Mouse (Mus musculus) ovary, postnatal 14 days (tissue): ENCODE data around the gene Gm42420.

ENCODE experiments used
- DNase-seq: peaks from one replicate; pipeline ENCODE4 v3.0.0; 2022; ENCODE audit warnings: low spot score

Gene Gm42420

DNA sequence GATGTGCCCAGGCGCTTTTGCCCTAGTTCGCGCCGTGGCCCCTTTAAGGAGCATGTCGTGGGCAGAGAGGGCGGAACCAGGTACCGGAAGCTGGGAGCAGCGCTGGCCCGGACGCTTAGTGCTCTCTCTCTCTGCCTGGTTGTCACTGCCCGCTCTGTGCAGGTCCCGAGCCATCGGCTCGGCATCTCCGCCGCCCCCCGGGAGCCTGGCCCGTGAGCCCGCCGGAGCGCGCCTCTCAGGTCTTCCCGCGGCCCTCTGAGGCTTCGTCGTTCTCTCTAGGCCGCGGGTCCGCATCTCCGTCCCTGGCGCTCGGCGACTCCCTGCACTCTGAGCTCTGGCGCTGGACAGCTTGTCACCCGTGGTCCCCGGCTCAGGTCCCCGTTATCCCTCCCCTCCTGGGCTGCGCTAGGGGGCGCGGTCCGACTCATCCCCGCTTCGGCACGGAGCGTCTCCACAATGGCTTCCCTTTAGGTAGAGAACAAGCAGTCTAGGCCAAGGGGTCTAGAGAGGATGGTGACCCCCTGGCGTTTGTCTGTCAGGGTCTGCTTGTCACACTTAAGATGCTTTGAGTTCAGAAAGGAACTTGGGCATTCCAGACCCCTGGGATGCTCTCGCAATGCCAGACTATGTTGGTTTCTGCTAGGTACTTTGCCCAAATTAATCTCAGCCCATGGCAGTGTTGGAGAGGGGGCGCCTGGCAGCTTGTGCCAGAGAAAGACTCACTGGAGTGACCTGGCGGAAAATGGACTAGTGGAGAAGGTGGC is 11.6 kb upstream of the Gm42420 start, which contains the start of gene Adck2:
Adck2 (plus strand) TSS at position 83 of the 764 bp plus-strand sequence.
- peak; percentile 47 for DNase-seq

DNA sequence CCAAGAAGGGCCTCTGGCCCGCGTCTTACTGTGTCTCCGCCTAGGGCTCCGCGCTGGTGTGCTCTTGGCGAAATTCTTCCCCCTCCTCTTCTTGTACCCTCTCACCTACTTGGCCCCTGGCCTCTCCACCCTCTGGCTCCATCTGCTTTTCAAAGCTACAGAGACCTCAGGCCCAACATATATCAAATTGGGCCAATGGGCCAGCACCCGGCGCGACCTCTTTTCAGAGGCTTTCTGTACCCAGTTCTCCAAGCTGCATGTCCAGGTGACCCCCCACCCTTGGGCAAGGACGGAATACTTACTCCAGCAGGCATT is 11.0 kb upstream of the Gm42420 start:
- no peak for DNase-seq

DNA sequence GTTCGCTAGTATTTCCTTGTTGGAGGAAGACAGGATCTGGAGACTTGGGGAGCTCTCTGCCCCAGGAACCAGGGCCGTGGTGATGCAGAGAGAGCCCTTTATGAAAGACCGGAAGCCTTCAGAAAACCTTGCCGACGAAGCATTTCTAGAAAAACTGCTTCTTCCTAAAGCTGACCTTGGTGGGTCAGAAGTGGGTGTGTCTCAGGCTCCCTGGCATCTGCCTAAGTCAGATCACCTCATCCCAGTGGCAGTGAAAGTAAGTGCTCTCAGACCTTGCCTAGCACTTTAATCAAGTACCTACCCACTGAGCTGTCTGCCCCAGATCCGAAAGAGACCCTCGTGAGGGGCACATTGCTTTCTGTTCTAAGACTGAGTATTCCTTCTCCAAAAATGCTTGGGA is 10.6 kb upstream of the Gm42420 start:
- DNase-seq: no peak

DNA sequence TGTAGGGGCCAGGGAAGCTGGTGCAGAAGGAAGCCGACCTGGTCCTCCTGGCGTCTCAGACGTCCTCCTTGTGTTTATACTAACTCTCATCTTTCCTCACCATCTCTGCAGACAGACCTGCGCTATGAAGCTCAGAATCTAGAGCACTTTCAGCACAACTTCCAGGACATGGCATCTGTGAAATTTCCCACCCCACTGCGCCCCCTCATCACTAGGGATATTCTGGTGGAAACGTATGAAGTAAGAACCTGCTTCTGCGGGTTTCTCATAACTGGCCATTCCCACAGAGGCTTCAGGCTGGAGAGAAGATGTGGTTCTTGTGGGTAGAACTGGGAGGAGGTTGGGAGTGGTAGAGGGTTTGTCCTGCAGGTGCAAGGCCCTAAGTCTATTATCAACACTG is 6.0 kb upstream of the Gm42420 start:
- no peak for DNase-seq

DNA sequence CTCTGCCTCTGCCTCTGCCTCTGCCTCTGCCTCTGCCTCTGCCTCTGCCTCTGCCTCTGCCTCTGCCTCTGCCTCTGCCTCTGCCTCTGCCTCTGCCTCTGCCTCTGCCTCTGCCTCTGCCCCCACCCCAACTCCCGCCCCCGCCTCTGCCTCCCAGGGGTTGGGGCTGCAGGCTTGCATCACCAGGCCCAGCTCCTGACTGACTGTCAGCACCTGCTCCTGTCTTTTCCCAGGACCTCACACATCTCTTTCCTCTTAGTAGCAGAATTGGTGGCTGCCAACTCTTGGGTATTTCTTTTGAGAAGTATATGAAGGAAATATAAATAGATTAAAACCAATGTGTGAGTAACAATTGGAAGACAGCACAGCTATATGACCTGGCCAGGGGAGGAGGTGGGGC is 5.0 kb upstream of the Gm42420 start:
- DNase-seq: no peak

DNA sequence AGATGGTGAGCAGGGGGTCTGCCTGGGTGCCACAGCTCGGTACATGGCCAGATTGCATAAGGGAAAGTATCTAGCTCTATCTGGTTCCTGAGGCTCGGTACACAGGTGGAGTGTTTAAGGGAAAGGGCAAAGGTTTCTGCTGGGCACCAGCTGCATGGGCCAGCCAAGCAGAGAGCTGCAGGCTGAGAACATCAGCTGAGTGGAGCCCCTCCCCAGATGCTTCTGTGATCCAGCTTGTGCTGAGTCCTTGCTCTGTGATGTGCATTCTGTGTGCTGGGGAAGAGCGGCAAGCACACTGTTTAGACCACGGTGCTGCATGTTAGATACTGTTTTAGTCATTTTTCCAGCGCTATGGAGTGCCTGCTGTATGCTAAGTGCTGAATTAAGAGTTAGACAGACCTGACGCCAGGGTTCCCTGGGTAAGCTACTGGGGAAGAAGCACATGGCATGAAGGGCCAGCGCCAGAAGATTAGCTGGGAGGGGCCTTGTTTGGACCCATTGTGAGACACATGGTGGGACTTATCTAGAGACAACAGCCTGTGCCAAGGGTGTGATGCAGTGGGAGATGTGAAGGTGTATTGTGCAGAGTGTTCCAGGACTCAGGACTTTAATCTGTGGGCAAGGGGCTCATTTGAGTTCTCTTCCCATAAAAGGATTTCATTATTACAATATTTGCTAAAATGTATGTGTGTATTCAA is 4.3 kb upstream of the Gm42420 start:
- no peak for DNase-seq

DNA sequence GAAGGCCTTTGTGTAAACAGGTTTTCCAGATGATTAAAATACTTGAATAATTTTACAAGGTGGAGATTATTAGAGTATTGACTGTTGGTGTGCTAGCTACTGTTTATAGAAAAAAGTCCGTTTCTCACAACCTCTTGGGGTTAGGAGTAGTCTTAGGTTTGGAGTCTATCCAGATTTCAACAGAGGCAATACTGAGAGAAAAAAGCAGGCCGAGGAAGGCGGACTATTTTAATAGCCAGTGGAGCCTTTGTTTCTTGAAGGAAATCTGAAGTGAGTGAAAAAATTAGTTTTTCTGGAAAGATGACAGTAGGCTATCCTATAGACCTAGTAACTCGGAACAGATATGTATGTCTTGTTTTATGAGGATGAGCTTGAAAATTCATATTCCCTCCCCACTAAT is 5.9 kb downstream of the Gm42420 start:
- no peak for DNase-seq

DNA sequence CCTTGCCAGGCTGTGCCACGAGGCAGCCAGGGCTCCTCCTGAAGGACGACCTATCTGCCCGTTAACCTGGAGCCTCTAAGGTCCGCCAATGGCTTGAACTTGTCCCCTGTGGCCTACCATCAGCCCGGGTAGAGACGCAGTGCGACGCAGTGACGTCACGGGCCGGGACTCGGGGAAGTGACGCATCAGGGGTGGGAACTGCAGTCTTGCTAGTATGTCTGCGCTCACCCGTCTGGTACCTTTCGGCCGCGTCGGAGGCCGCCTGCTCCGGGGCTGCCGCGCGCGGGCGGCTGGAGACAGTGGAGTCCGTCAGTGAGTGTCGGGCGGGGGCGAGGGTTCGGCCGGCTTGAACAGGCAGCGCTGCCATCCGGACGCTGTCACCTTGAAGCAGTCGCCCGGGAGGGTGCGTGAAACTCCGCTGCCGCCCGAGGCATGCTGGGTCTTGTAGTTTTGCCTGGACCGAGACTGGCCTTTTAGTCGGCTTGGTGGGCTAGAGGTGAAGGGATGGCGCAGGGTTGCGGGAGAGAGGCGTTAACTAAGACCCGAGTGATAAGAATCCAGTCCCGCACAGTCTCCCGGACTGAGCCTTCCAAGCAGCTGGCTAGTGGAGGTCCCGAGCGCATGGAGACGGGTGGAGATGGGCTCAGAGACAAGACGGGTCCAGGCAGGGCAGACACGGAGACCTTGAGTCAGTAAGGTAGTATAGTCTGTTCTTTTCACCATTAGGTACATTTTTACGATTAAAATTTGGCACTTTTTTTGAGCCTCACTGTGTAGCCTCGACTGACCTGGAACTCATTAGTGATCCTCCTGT is 7.1 kb downstream of the Gm42420 start, which contains the start of gene Ndufb2:
Ndufb2 (plus strand) TSS at position 174 of the 814 bp plus-strand sequence.
- peak; percentile 90 for DNase-seq

DNA sequence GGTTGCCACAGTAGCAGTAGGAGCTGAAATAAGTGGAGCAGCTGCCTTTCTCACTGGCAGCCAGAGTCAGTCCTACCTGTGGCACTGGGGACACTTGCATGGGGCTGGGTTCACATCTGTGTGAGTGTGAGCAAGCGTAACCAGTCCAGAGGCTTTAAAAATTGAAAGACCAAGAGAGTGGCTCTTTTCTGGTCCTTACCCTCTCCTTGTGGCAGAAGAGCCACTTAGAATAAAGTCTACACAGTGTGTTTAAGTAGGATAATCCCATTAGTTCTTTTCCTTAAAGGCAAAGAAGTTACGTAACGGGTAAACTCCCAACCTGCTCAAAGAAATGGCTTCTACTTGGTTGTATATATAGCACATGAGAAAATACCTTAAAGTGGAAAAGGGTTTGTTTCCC is 15.3 kb downstream of the Gm42420 start:
- no peak for DNase-seq

DNA sequence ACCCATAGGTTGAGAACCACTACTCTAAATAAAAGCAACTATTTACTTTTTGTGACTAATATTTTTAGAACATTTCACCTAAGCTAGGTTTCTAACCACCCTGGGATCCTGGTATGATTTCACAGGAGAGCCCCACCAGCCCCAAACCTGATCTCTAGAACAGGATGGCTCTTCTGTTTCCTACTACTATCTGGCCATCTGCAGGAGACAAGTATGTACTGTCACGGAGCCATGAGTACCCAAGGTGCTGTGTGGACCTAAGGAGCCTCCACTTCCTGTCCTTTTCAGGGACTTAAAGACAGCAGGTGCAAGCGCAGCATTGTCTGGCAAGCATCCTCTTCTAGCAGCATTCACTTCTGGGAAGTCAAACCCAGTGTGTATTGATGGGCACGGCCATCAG is 16.3 kb downstream of the Gm42420 start:
- DNase-seq: no peak

DNA sequence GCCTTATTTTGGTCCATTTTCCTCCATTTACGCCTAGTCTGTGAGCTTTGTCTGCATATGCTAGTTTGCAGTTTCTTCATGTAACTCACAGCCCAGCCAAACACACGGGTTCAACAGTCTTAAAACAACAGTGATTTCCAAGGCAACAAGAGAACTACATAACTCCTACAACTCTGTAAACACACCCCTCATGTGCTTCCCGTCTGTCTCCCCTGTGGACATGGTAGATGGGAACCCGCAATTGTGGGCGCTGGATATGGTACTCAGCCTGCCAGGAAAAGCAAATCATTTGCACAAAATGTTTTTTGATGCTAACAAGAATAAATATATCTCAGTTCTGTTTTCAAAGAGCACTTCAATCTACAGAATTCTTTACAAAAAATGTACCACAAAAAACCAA is 19.0 kb downstream of the Gm42420 start:
- no peak for DNase-seq

DNA sequence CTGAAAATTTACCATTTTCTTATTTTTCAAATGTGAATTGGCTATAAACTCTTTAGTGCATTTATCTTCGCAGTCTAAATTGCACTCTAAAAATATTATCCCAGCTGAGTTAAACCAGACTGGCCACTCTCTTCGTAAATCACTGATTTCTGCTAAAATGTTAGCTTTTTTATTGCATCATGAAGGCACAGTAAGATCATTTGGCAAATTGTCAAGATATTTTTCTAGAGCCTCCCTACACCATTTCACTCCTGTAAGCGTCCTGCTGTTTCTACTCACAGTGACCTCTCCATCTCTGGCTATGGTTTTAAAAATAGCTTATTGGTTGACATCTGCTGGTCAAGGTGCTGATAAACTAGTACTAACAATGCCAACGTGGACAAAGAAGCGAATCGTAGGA is 20.5 kb downstream of the Gm42420 start:
- no peak for DNase-seq

DNA sequence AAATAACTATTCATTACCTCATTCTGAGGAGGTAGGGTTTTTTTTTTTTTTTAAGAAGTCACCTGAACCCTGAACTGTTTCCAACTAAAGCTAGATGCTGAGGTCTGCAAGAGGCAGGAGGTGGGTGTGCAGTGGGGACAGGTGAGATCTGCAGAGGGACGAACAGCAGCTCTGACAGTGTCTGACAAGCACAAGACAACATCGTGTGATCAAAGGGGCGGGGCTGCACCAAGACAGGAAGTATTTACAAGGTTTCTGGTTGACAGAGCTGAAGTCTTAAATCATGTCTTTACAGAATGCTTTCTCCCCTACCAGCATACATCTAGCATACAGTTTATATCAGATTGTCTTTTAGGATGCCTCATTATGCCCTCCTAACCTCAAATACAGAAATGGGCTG is 21.3 kb downstream of the Gm42420 start:
- DNase-seq: no peak

DNA sequence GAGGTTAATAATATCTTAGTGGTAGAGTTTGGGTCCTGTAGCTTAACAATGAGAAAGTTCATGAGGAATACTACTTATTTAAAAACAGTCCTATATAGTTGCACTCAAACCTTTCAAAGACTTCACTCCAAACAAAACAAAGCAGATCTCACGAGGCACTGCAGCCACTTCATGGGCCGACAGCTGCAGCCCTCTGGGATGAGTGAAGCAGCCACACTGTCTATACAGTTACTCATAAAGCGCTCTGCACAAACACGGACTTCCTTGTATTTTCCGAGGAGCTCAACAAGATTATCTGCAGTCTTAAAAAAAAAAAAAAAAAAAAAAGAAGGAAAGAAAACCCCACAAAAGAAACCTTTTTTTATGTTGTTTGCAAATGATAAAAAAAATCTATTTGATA is 21.8 kb downstream of the Gm42420 start:
- DNase-seq: no peak

DNA sequence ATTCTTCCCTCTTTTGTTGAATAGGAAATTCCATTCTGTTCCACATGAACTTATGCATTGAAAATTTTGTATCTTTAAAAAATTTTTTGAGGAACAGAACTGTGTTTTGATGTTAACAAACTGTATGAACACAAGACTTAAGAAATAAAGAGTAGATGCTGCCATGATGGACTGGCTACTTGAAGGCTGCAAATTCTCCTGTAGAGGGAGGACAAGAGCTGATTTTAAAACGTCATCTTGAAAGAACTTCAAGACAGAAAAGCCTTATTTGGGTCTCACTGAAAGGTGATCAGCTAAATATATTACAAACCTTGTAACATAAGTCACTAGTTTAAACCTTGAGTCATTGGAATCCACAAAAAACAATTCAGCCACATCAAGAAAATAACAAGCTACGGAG is 24.7 kb downstream of the Gm42420 start:
- DNase-seq: no peak

DNA sequence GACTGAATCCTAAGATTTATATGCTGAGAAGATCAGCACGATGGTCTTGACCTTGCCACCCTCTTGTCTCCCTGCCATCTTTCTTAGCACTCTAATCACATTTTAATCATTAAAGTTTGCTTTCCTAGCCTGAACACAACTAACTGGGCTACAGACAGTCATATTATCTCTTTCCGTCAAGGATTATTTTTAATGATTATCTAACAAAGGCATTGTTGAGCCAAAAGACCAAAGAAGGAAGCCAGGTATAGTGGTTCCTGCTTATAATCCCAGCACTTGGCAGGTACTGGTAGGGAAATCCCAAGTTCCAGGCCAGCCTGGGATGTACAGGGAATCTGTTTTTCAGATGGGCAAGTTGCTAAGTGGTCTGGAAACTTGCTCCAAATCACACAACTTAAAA is 25.7 kb downstream of the Gm42420 start:
- DNase-seq: no peak
